Mouse (Mus musculus): ENCODE results near the gene Lcn2. TPM values are rescaled to one million over a fixed set of nuclear protein-coding genes. Genes with fewer than 3 reads are reported as not detected.
A peak's percentile ranks its signal among the peaks of the same experiment; 100 is the strongest.

Gene Lcn2
- total and polyA plus RNA-seq, 2 experiments, result 10.0 to 29.3 TPM

DNA sequence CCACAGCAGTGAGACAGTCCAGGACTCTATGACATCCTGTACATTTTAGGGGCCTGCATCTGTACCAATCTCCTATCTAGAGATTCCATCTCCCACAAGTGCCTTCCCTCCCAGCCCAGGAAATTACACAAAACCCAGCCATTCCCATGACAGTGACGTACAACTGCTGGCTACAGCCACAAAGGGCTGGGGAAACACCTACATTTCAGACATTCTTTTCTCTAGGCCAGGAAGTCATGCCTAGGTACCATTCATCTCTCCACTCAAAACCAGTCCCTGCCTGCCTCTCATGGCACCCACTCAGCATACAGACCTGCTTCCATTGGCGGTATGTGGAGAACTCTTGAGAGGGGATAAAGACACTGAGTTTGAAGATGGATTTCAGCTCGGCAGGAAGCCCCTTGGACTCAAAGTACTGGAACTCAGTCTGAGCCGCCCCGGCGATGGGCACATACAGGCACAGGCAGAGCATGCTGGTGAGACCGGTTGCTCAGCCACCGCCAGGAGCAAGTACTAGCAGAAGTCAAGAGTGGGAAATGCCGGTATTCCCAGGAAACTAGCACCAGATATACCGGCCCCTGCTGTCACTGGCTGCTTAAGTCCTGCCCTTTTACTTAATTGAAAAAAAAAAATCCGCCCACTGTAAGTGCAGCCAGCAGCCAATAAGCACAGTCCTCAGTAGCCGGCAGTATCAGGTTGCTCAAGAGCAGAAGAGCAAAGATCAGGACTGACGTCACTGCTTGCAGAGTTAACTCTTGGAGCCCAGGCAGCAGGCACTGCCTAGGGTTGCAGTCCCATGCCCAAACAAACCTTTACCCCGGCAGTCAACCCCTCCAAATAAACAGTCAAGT is 35.7 kb upstream of the Lcn2 start:
- Histone ChIP-seq H3K9ac (ENCODE audit: low read depth, low read length) (peak overlapping the region; percentile 78), H3K27me3 (ENCODE audit: control insufficient read depth, insufficient read depth, low read length) (no peaks in the 10 kb centered on the region), H3K27ac (replicated peaks; ENCODE audit: insufficient read depth, low read depth, low read length) (peak overlapping the region; percentile 86), H3K4me1 (ENCODE audit: control insufficient read depth, insufficient read depth, low read length) (peaks cover 20% of the 10 kb centered on the region), H3K79me2 (ENCODE audit: control insufficient read depth, insufficient read depth, low read length) (peaks cover 7% of the 10 kb centered on the region; the same call in 1 of the 2 replicates), H3K36me3 (ENCODE audit: control insufficient read depth, insufficient read depth, low read length) (peaks cover 22% of the 10 kb centered on the region), H3K4me3 (ENCODE audit: insufficient read depth, low read depth, low read length) (peak overlapping the region; percentile 61)
- no peak for TF ChIP-seq CTCF (IDR thresholded peaks at IDR 0.05; ENCODE audit: low read depth, low read length)
- peak; percentile 93 for TF ChIP-seq POLR2A (IDR thresholded peaks at IDR 0.05; ENCODE audit: extremely low read depth, insufficient read depth, low read length)
- peak; percentile 100 for DNase-seq (ENCODE audit: extremely low read depth, low read depth, low spot score)
- WGBS, result 1% methylated on average over 14 of the region's 14 CpGs

DNA sequence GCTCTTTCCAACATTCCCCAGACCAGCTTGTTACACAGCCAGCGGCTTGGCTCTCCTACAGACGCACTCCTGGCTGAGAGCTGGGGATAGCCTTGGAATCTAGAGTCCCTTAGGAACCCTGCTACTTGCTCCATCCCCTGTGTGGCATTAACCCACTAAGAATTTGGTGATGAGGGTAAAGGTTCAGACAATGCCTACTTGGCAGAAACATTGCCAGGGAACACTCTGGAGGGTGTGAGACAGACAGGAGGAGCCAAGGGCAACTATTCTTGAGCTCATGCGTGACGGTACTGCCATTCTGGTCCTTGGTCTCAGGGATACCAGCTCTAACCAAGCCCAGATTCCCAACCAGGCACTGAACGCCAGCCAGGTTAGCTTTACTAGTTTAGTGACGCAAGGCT is 33.8 kb upstream of the Lcn2 start:
- 30% methylated on average over 6 of the region's 6 CpGs for WGBS
- Histone ChIP-seq H3K27ac (replicated peaks; ENCODE audit: insufficient read depth, low read depth, low read length) (peak overlapping the region; percentile 86), H3K79me2 (ENCODE audit: control insufficient read depth, insufficient read depth, low read length) (peaks cover 5% of the 10 kb centered on the region; the same call in 1 of the 2 replicates), H3K4me1 (ENCODE audit: control insufficient read depth, insufficient read depth, low read length) (peaks cover 30% of the 10 kb centered on the region), H3K9ac (ENCODE audit: low read depth, low read length) (peak overlapping the region; percentile 78), H3K27me3 (ENCODE audit: control insufficient read depth, insufficient read depth, low read length) (no peaks in the 10 kb centered on the region), H3K36me3 (ENCODE audit: control insufficient read depth, insufficient read depth, low read length) (peaks cover 36% of the 10 kb centered on the region), H3K4me3 (ENCODE audit: insufficient read depth, low read depth, low read length) (peak overlapping the region; percentile 61)
- 0 out of 2 replicates have a peak, but pooled peaks have one; percentile 7 for TF ChIP-seq POLR2A (IDR thresholded peaks at IDR 0.05; ENCODE audit: extremely low read depth, insufficient read depth, low read length)
- no peak for TF ChIP-seq CTCF (IDR thresholded peaks at IDR 0.05; ENCODE audit: low read depth, low read length)
- DNase-seq (ENCODE audit: extremely low read depth, low read depth, low spot score), result peak; percentile 81

GRCm38 (mm10) chr2:32420647-32421046 is 32.6 kb upstream of the Lcn2 start:
- Histone ChIP-seq H3K9ac (ENCODE audit: low read depth, low read length) (peak overlapping the region; percentile 78), H3K4me1 (ENCODE audit: control insufficient read depth, insufficient read depth, low read length) (peaks cover 38% of the 10 kb centered on the region), H3K36me3 (ENCODE audit: control insufficient read depth, insufficient read depth, low read length) (peaks cover 48% of the 10 kb centered on the region), H3K79me2 (ENCODE audit: control insufficient read depth, insufficient read depth, low read length) (peaks cover 3% of the 10 kb centered on the region; the same call in 1 of the 2 replicates), H3K4me3 (ENCODE audit: insufficient read depth, low read depth, low read length) (peak overlapping the region; percentile 61), H3K27me3 (ENCODE audit: control insufficient read depth, insufficient read depth, low read length) (no peaks in the 10 kb centered on the region), H3K27ac (replicated peaks; ENCODE audit: insufficient read depth, low read depth, low read length) (peak overlapping the region; percentile 86)
- peak; percentile 69 for DNase-seq (ENCODE audit: extremely low read depth, low read depth, low spot score)
- TF ChIP-seq CTCF (IDR thresholded peaks at IDR 0.05; ENCODE audit: low read depth, low read length) (no peak), POLR2A (IDR thresholded peaks at IDR 0.05; ENCODE audit: extremely low read depth, insufficient read depth, low read length) (no peak)
- WGBS, result 31% methylated on average over 6 of the region's 6 CpGs

DNA sequence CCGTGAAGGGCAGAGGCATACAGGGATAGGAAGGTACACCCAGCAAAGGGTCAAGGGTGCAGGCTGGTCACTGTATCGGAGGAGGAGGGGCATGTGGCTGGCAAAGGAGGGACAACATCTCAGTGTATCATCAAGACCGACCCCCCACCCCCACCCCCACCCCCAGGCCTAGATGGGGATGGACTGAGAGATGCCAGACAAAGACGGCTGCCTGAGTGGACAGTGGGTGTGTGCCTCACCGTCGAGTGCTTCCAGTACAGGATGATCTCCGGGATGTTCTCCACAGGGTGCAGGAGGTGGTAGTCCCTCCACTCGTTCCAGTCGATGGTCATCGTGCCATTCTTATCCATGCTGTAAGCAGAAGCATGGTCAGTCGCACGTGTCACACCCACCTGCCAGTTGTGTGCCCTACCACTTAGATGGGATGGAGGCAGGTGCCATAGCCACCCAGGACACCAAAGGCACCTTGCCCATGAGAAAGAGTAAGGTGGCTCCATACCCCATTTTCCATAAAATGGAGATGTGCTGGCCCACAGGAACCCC is 32.1 kb upstream of the Lcn2 start:
- Histone ChIP-seq H3K9ac (ENCODE audit: low read depth, low read length) (peak overlapping the region; percentile 78), H3K79me2 (ENCODE audit: control insufficient read depth, insufficient read depth, low read length) (peaks cover 3% of the 10 kb centered on the region; the same call in 1 of the 2 replicates), H3K4me1 (ENCODE audit: control insufficient read depth, insufficient read depth, low read length) (peaks cover 38% of the 10 kb centered on the region), H3K36me3 (ENCODE audit: control insufficient read depth, insufficient read depth, low read length) (peaks cover 53% of the 10 kb centered on the region), H3K27ac (replicated peaks; ENCODE audit: insufficient read depth, low read depth, low read length) (peak overlapping the region; percentile 86), H3K4me3 (ENCODE audit: insufficient read depth, low read depth, low read length) (peak overlapping the region; percentile 61; the same call in 1 of the 2 replicates), H3K27me3 (ENCODE audit: control insufficient read depth, insufficient read depth, low read length) (no peaks in the 10 kb centered on the region)
- TF ChIP-seq POLR2A (IDR thresholded peaks at IDR 0.05; ENCODE audit: extremely low read depth, insufficient read depth, low read length), result 0 out of 2 replicates have a peak, but pooled peaks have one; percentile 35
- no peak for TF ChIP-seq CTCF (IDR thresholded peaks at IDR 0.05; ENCODE audit: low read depth, low read length)
- DNase-seq (ENCODE audit: extremely low read depth, low read depth, low spot score), result peak; percentile 82
- 26% methylated on average over 12 of the region's 12 CpGs for whole genome bisulfite sequencing

DNA sequence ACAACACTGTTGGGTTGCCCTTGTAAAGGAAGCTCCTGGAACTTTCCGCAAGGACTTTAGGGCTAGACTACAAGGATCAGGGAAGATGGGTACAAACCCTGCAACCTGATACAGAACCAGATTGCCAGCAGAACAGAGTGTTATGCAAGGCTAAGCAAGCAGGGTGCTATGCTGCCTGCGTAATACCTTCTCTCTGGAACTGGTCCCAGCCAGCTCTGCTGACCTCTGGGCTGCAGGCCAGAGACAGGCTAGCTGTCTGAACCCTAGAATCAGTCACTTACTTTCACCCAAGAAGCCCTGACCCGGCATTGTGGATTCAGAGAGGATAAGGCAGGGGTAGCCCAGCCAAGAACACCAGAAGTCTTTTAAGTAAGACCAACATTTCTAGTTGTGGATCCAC is 31.3 kb upstream of the Lcn2 start:
- peak overlapping the region; percentile 65 for H3K9ac ChIP-seq (ENCODE audit: low read depth, low read length)
- 10% methylated on average over 3 of the region's 3 CpGs for WGBS
- H3K27me3 ChIP-seq (ENCODE audit: control insufficient read depth, insufficient read depth, low read length), result no peaks in the 10 kb centered on the region
- peaks cover 36% of the 10 kb centered on the region for H3K4me1 ChIP-seq (ENCODE audit: control insufficient read depth, insufficient read depth, low read length)
- TF ChIP-seq POLR2A (IDR thresholded peaks at IDR 0.05; ENCODE audit: extremely low read depth, insufficient read depth, low read length) (no peak), CTCF (IDR thresholded peaks at IDR 0.05; ENCODE audit: low read depth, low read length) (no peak)
- H3K79me2 ChIP-seq (ENCODE audit: control insufficient read depth, insufficient read depth, low read length), result peaks cover 3% of the 10 kb centered on the region; the same call in 1 of the 2 replicates
- peak; percentile 97 for DNase-seq (ENCODE audit: extremely low read depth, low read depth, low spot score)
- H3K4me3 ChIP-seq (ENCODE audit: insufficient read depth, low read depth, low read length), result peak overlapping the region; percentile 19; the same call in 1 of the 2 replicates
- peak overlapping the region; percentile 93 for H3K27ac ChIP-seq (replicated peaks; ENCODE audit: insufficient read depth, low read depth, low read length)
- peaks cover 57% of the 10 kb centered on the region for H3K36me3 ChIP-seq (ENCODE audit: control insufficient read depth, insufficient read depth, low read length)

All from liver, adult 2 months (tissue).